Mouse (Mus musculus): ENCODE measurements around the gene Cenpl. TPM values are rescaled to one million over a fixed set of nuclear protein-coding genes. Genes with fewer than 3 reads are reported as not detected.
A peak's percentile ranks its signal among the peaks of the same experiment; 100 is the strongest.
"Not testable (repeated sequence)": the region's sequence is repeated elsewhere in the genome, so short reads cannot be mapped to it uniquely, and the experiment has no call there.

Cenpl gene
- 8.4 and 25.6 TPM in 2 replicates for total RNA-seq (2014; fragmentation: Nextera tagmentation)
- total RNA-seq (2017), result 5.1 and 10.1 TPM in 2 replicates

- peak; percentile 88 for ATAC-seq (replicated peaks; ENCODE audit: poor library complexity, severe bottlenecking)
These were observed at the start of gene Cenpl, which contains the start of gene Dars2 for GRCm38 (mm10) chr1:161070352-161071271. Cenpl (plus strand) TSS chr1:161070713. Dars2 (minus strand) TSS chr1:161070658.

GRCm38 (mm10) chr1:161025410-161026210, 44.9 kb upstream of the Cenpl start:
- no peak for ATAC-seq (replicated peaks; ENCODE audit: poor library complexity, severe bottlenecking)

- peak; percentile 37; the same call in 1 of the 2 replicates for ATAC-seq (replicated peaks; ENCODE audit: poor library complexity, severe bottlenecking)
These were observed 43.3 kb upstream of the Cenpl start for GRCm38 (mm10) chr1:161027196-161027595.

- not testable (repeated sequence) for ATAC-seq (replicated peaks; ENCODE audit: poor library complexity, severe bottlenecking)
These were observed 42.1 kb upstream of the Cenpl start for GRCm38 (mm10) chr1:161028427-161028826.

GRCm38 (mm10) chr1:161030058-161030457, 40.5 kb upstream of the Cenpl start:
- no peak for ATAC-seq (replicated peaks; ENCODE audit: poor library complexity, severe bottlenecking)

GRCm38 (mm10) chr1:161031881-161032280, 38.6 kb upstream of the Cenpl start:
- no peak for ATAC-seq (replicated peaks; ENCODE audit: poor library complexity, severe bottlenecking)

GRCm38 (mm10) chr1:161032345-161032744, 38.2 kb upstream of the Cenpl start:
- no peak for ATAC-seq (replicated peaks; ENCODE audit: poor library complexity, severe bottlenecking)

GRCm38 (mm10) chr1:161033856-161034434, 36.6 kb upstream of the Cenpl start:
- ATAC-seq (replicated peaks; ENCODE audit: poor library complexity, severe bottlenecking), result peak; percentile 0; the same call in 1 of the 2 replicates

GRCm38 (mm10) chr1:161034435-161035280, 35.9 kb upstream of the Cenpl start, which contains the start of gene Zbtb37:
Zbtb37 (minus strand) TSS chr1:161034849.
- ATAC-seq (replicated peaks; ENCODE audit: poor library complexity, severe bottlenecking), result peak; percentile 67

GRCm38 (mm10) chr1:161035281-161035785, 35.2 kb upstream of the Cenpl start:
- ATAC-seq (replicated peaks; ENCODE audit: poor library complexity, severe bottlenecking), result peak; percentile 54

- 0 out of 2 replicates have a peak, but pooled peaks have one; percentile 0 for ATAC-seq (replicated peaks; ENCODE audit: poor library complexity, severe bottlenecking)
These were observed 34.6 kb upstream of the Cenpl start for GRCm38 (mm10) chr1:161035786-161036404.

- ATAC-seq (replicated peaks; ENCODE audit: poor library complexity, severe bottlenecking), result no peak
These were observed 34.1 kb upstream of the Cenpl start for GRCm38 (mm10) chr1:161036411-161036841.

- ATAC-seq (replicated peaks; ENCODE audit: poor library complexity, severe bottlenecking), result no peak
These were observed 33.5 kb upstream of the Cenpl start for GRCm38 (mm10) chr1:161037026-161037425.

- ATAC-seq (replicated peaks; ENCODE audit: poor library complexity, severe bottlenecking), result no peak
These were observed 32.9 kb upstream of the Cenpl start for GRCm38 (mm10) chr1:161037599-161037998.

- ATAC-seq (replicated peaks; ENCODE audit: poor library complexity, severe bottlenecking), result no peak
These were observed 32.5 kb upstream of the Cenpl start for GRCm38 (mm10) chr1:161038004-161038403.

- no peak for ATAC-seq (replicated peaks; ENCODE audit: poor library complexity, severe bottlenecking)
These were observed 31.4 kb upstream of the Cenpl start for GRCm38 (mm10) chr1:161038968-161039721.

- ATAC-seq (replicated peaks; ENCODE audit: poor library complexity, severe bottlenecking), result peak; percentile 8
These were observed 30.6 kb upstream of the Cenpl start for GRCm38 (mm10) chr1:161039741-161040425.

Data from granulocyte monocyte progenitor cell, adult 5-6 weeks (primary cell).